Mouse (Mus musculus): ENCODE results near the gene Gm10358.
"Not testable (repeated sequence)": the region's sequence is repeated elsewhere in the genome, so short reads cannot be mapped to it uniquely, and the experiment has no call there.

Gene Gm10358

GRCm38 (mm10) chr8:75406489-75406888 lies at the start of gene Gm10358:
Gm10358 (minus strand) TSS chr8:75406589.
- DNase-seq (ENCODE audit: low spot score) = no peak

GRCm38 (mm10) chr8:75448394-75448793 lies 42.0 kb upstream of the Gm10358 start, which contains the start of gene Iqcm:
Iqcm (plus strand) TSS chr8:75448694.
- DNase-seq (ENCODE audit: low spot score) = no peak

DNA sequence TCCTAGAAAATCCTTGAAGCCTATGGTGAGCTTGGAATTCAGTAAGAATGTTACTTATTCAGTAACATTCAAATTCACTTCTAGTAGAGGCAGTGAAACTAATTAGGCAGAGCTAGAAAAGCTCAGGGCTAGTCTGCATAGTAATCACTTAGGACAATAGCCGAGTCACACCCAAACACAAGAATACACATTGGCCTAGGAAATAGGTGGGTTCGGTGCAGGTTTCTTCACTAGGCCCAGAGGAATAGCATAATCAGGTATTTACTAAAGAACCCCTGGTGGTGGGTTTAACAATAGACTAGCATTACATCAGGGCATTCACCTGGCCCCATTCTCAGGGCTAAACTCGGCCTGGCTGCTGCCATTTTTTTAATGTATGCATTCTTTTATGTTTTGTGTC lies 9.3 kb upstream of the Gm10358 start:
- not testable (repeated sequence) for DNase-seq (ENCODE audit: low spot score)

GRCm38 (mm10) chr8:75384770-75385290 lies 21.6 kb downstream of the Gm10358 start:
- no peak for DNase-seq (ENCODE audit: low spot score)

DNA sequence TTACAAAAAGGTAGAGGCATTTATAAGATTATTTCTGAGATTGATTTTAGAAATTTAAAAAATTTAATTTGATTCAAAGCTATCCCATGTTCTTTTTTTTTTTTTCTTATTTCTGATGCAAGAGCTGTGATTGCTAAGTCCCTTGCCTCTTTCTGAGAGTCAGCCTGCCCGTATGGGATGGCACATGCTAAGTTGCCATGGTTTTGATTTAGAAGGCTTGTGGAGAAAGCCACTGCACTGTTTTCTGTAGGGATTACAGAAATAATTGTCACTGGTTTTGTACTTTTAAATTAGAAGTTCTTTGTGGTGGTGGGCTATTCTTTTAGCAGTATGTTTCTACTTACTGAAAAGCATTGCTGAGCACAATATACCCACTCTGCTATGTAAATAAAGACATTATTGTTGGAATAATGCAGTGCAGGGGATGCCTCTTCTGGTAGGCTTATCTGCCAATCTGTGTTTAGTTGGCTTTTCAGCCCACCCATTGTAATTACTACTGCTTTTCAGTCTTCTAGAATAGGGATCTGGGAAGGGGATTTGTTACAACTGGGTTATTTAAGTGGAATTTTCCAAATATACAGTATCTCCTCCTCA lies 30.8 kb downstream of the Gm10358 start:
- no peak for DNase-seq (ENCODE audit: low spot score)

DNA sequence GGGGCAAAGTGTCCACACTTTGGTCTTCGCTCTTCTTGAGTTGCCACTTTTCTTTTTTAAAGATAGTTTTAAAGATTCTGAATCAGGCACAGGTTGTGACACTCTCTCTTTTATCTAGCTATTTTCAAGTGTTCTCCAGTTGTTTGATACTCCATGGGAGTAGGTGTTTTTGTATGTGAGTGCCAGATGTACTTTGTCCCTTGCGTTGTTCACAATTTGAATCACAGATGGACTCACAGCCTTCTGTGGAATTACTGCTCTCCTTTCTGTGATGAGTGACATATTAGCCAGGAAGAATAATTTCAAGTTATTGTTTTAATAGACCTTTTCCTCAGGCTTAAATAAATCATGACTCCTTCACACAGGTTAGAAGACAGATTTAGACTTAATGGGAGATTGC lies 34.4 kb downstream of the Gm10358 start:
- DNase-seq (ENCODE audit: low spot score) = no peak

Measured in c-Kit-positive CD71-positive TER-119-positive erythroid progenitor cells, embryonic 14.5 days (primary cell).